Mouse (Mus musculus): ENCODE measurements at regions not wholly inside any gene's neighbourhood (a gene's known extent, or its start where the extent isn't known, plus 50 kb on each side); places are given as distances from the start of the nearest gene placed in this dataset.

DNA sequence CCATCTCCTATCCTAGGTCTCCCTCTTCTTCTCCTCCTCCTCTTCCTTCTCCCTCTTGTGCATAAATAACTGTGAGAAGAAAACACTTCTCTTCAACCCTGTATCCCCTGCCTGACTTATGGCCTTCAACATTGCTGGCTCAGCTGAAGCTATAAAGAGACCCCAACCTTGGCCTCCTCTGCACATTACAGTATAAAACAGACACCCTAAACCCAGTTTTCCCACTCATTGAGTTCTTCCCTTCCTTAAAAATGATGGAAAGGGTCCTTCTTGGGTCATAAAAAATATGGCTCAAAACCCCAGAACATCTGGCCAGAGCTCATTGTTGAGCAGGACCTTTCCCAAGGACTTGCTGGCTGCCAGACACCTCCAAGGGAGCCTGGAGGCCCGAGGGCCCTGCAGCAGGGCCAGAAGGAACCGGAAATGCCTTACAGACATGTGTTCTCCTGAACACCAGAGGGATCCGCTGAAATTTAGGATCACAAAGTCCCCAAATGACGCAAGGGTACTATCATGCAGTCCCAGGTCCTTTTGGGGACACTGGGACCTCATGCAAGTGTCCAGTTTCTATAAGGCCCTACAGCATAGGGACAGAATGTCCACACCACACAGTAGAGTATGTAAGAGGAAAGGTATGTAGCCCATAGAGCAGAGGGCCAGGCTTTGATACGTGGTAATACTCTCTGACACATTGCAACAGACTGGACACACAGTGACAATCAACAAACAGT lies 109.9 kb upstream of the Gm14444 start:
- ATAC-seq (ENCODE audit: insufficient read depth, low FRiP score, low read depth), result no peak
- no peaks in the 10 kb centered on the region for H3K27me3 ChIP-seq (replicated peaks)
- no peaks in the 10 kb centered on the region for H3K9me3 ChIP-seq
- no peak overlapping the region for H3K4me3 ChIP-seq (replicated peaks)
- 63% methylated on average over 5 of the region's 5 CpGs for WGBS
- H3K27ac ChIP-seq, result peak overlapping the region; percentile 26; the same call in 1 of the 2 replicates
- no peaks in the 10 kb centered on the region for H3K36me3 ChIP-seq
- H3K4me1 ChIP-seq, result 0 out of 2 replicates have a peak, but pooled peaks cover 3% of the 10 kb centered on the region
- H3K9ac ChIP-seq, result no peak overlapping the region
- H3K4me2 ChIP-seq, result no peak overlapping the region

DNA sequence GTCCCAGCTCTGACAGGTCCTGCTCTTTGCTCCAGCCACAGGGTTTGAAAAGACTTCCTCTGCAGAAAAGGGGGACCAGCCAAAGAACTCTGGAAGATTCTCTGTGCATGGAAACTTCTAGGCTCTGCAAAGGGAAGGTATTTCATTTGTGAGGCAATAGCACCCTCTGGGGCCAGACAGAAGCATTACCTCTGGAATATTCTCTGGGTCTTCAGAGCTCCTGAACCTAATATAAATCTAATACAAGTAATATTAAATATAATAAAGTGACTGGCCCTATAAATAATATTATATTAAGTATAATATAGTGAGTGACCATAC lies 109.4 kb upstream of the Gm14444 start:
- H3K4me2 ChIP-seq, result no peak overlapping the region
- no peaks in the 10 kb centered on the region for H3K27me3 ChIP-seq (replicated peaks)
- no peak overlapping the region for H3K9ac ChIP-seq
- H3K27ac ChIP-seq, result peak overlapping the region; percentile 26; the same call in 1 of the 2 replicates
- H3K9me3 ChIP-seq, result no peaks in the 10 kb centered on the region
- 0 out of 2 replicates have a peak, but pooled peaks cover 3% of the 10 kb centered on the region for H3K4me1 ChIP-seq
- H3K36me3 ChIP-seq, result no peaks in the 10 kb centered on the region
- H3K4me3 ChIP-seq (replicated peaks), result no peak overlapping the region
- ATAC-seq (ENCODE audit: insufficient read depth, low FRiP score, low read depth), result no peak

DNA sequence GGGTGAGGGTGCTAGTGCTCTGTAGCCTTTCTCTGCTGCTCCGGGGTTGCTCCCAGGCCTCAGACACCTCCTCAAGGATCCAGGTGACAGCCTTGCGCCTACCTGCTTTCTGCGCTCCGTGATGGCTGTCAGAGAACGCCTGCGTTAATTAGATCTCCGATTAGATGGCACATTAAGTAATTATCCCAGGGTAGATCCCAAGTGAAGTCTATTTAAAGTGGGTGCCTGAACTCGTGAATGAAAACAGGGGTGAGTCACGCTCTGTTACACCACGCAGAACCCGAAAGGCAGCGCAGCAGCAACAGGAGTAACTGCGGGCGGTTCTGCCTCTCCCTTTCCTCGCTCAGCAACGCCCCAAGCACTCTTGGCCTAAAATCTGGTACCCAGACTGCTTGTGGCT lies 108.2 kb upstream of the Gm14444 start:
- H3K4me2 ChIP-seq, result no peak overlapping the region
- H3K9ac ChIP-seq, result no peak overlapping the region
- no peaks in the 10 kb centered on the region for H3K36me3 ChIP-seq
- no peaks in the 10 kb centered on the region for H3K9me3 ChIP-seq
- no peaks in the 10 kb centered on the region for H3K27me3 ChIP-seq (replicated peaks)
- 0 out of 2 replicates have a peak, but pooled peaks cover 3% of the 10 kb centered on the region for H3K4me1 ChIP-seq
- H3K4me3 ChIP-seq (replicated peaks), result no peak overlapping the region
- ATAC-seq (ENCODE audit: insufficient read depth, low FRiP score, low read depth), result no peak
- no peak overlapping the region for H3K27ac ChIP-seq
- WGBS, result 87% methylated on average over 16 of the region's 16 CpGs

DNA sequence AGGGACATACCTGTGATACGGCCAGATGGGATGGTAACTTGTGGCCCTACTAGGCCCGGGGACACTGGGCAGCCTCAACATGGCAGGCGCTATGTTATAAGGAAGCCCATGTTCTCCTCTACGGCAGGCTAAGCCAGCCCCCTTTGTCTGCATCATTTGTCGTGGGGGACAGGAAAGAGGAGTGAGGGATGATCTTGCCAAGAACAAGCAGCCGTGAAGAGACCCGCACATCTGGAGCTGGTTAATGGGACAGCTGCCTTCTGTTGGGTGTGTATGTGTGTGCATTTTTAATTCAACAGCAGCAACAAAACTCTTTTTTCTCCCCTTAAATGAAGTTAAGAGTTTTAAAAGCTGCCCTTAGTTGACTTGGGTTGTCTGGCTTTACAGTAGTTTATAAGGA lies 106.4 kb upstream of the Gm14444 start:
- Histone ChIP-seq H3K27ac (0 out of 2 replicates have a peak overlapping the region, but pooled peaks have one; percentile 26), H3K4me3 (replicated peaks) (no peak overlapping the region), H3K9ac (no peak overlapping the region), H3K4me2 (no peak overlapping the region), H3K36me3 (no peaks in the 10 kb centered on the region), H3K27me3 (replicated peaks) (no peaks in the 10 kb centered on the region), H3K4me1 (0 out of 2 replicates have a peak, but pooled peaks cover 3% of the 10 kb centered on the region), H3K9me3 (no peaks in the 10 kb centered on the region)
- ATAC-seq (ENCODE audit: insufficient read depth, low FRiP score, low read depth), result no peak
- 60% methylated on average over 7 of the region's 7 CpGs for WGBS

DNA sequence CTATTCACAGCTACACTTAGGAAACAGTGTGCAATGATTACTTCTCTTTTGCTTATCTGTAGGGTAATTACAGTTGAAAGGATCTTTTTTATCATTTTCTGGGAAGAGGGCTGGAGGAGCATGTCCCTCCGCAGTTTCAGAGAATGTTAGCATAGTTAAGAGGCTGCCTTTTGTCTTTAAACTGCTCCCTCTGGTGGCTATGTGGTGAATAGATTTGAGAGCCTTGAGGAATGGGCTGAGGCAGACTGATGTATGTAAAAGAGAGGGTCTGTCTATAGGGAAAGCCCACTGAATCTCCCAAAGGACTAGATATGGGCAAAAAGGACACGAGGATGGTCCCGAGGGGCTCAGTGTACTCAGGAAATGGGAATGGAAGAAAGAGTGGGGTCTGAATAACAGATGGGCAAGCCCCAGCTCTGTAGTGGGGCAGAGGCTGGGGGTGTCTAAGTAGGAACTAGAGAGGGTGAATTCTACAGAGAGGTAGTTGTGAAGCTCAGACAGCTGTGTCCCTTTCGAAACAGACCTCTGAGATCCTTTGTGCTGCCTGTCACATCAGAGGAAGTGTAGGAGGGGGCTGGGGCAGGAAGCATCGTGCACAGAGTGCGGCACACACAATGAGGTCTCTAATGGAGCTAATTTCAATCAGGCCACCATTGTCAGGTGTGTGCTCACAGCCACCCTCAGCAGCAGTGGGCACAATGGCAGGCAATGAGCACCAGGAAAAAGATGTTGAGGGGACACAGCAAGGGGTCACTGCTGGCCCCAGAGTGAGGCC lies 104.0 kb upstream of the Gm14444 start:
- no peak overlapping the region for H3K4me2 ChIP-seq
- H3K27ac ChIP-seq, result no peak overlapping the region
- no peaks in the 10 kb centered on the region for H3K9me3 ChIP-seq
- no peak overlapping the region for H3K4me3 ChIP-seq (replicated peaks)
- 0 out of 2 replicates have a peak, but pooled peaks cover 3% of the 10 kb centered on the region for H3K4me1 ChIP-seq
- ATAC-seq (ENCODE audit: insufficient read depth, low FRiP score, low read depth), result no peak; the same call in 1 of the 2 replicates
- H3K9ac ChIP-seq, result no peak overlapping the region
- no peaks in the 10 kb centered on the region for H3K36me3 ChIP-seq
- H3K27me3 ChIP-seq (replicated peaks), result no peaks in the 10 kb centered on the region
- 43% methylated on average over 6 of the region's 6 CpGs for WGBS

DNA sequence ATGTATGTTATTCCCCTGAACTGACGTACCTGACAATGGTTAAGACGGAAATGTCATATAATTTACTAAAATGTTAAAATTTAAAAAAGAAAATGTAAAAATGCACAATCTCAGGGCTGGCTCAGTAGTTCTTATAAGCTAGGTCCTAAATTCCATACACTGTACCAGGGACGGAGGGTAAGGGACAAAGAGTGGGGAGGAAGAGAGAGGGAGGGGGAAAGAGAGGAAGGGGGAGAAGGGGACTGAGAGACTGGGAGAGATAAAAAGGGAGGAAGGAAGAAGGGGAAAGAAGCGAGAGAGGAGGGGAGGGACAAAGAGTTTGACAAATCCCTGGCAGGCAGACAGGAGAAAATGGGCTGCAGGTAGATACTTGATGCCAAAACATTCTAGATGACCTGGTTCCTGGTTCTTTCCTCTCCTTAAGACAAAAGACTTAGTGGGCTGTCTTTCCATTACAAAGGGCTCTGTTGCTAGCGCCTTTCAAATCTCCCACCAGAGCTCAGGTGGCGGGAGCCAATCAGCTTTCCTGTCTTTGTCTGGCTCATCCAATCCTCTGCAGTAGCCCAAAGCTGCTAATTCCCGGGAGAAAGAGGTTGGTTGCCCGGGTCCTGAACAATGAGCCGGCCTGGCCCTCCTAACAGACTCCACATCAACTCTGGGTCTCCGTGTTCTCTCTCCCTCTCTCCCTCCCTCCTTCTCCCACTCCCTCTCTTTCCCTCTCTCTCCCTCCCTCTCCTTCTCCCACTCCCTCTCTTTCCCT lies 92.7 kb upstream of the Gm14444 start:
- no peak overlapping the region for H3K27ac ChIP-seq
- 0 out of 2 replicates have a peak overlapping the region, but pooled peaks have one; percentile 21 for H3K4me2 ChIP-seq
- no peaks in the 10 kb centered on the region for H3K27me3 ChIP-seq (replicated peaks)
- H3K4me3 ChIP-seq (replicated peaks), result no peak overlapping the region
- H3K36me3 ChIP-seq, result no peaks in the 10 kb centered on the region
- no peak overlapping the region for H3K9ac ChIP-seq
- no peaks in the 10 kb centered on the region for H3K9me3 ChIP-seq
- WGBS, result 26% methylated on average over 10 of the region's 10 CpGs
- H3K4me1 ChIP-seq, result no peaks in the 10 kb centered on the region
- ATAC-seq (ENCODE audit: insufficient read depth, low FRiP score, low read depth), result peak; percentile 42; the same call in 1 of the 2 replicates

DNA sequence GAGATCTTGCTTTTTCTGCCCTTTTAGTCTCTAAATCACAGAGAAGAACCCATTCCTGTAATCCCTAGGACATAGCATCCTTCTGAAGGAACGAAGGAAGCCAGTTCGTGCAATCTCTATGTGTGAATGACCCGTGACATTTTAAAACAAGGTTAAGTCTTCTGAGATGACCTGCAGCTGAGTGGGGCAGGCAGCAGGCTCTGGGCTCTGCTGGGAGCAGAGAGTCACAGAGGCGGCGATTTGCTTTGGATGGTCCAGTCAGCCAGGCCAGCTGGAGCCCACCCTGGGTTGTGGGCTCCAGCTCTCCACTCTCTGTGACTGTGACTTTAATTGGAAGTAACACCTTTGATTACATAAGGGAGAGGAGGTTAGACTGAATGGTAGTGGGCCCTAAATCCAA lies 92.1 kb upstream of the Gm14444 start:
- 30% methylated on average over 5 of the region's 5 CpGs for WGBS
- Histone ChIP-seq H3K27me3 (replicated peaks) (no peaks in the 10 kb centered on the region), H3K9ac (no peak overlapping the region), H3K4me3 (replicated peaks) (no peak overlapping the region), H3K9me3 (no peaks in the 10 kb centered on the region), H3K36me3 (no peaks in the 10 kb centered on the region), H3K4me1 (no peaks in the 10 kb centered on the region), H3K27ac (no peak overlapping the region), H3K4me2 (no peak overlapping the region)
- ATAC-seq (ENCODE audit: insufficient read depth, low FRiP score, low read depth), result no peak

DNA sequence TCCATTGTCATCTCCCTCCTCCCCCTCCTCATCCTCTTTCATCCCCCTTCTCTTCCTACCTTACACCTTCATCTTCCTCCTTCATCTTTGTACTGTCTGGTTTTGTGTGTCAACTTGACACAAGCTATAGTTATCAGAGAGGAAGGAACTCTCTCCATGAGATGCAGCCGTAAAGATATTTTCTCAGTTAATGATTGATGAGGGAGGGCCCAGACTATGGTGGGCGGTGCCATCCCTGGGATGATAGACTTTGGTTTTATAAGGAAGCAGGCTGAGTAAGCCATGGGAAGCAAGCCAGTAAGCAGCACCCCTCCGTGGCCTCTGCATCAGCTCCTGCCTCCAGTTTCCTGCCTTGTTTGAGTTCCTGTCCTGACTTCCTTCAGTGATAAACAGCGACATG lies 87.8 kb upstream of the Gm14444 start:
- Histone ChIP-seq H3K36me3 (no peaks in the 10 kb centered on the region), H3K9ac (no peak overlapping the region), H3K4me1 (no peaks in the 10 kb centered on the region), H3K27ac (no peak overlapping the region), H3K4me2 (no peak overlapping the region), H3K27me3 (replicated peaks) (no peaks in the 10 kb centered on the region), H3K9me3 (no peaks in the 10 kb centered on the region), H3K4me3 (replicated peaks) (no peak overlapping the region)
- 46% methylated on average over 4 of the region's 4 CpGs for WGBS
- ATAC-seq (ENCODE audit: insufficient read depth, low FRiP score, low read depth), result no peak

DNA sequence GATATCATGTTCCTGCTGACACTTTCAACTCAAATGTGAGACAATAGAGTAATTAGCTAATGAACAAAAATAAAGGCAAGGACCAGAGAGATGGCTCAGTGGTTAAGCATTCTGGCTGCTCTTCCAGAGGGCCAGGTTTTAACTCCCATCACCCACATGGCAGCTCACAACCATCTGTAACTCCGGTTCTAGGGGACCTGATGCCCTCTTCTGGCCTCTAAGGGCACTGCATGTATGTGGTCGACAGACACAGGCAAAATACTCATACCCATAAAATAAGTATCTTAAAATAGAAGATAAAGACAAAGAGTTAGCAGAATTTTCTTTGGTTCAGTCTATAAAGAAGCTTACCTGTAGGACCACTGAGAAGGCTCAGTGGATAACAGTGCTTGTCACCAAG lies 80.3 kb upstream of the Gm14444 start:
- no peaks in the 10 kb centered on the region for H3K36me3 ChIP-seq
- 0 out of 2 replicates have a peak, but pooled peaks cover 3% of the 10 kb centered on the region for H3K4me1 ChIP-seq
- WGBS, result 65% methylated on average over 2 of the region's 2 CpGs
- no peak overlapping the region for H3K4me3 ChIP-seq (replicated peaks)
- no peaks in the 10 kb centered on the region for H3K9me3 ChIP-seq
- H3K27ac ChIP-seq, result no peak overlapping the region
- no peak for ATAC-seq (ENCODE audit: insufficient read depth, low FRiP score, low read depth)
- H3K27me3 ChIP-seq (replicated peaks), result no peaks in the 10 kb centered on the region
- no peak overlapping the region for H3K4me2 ChIP-seq
- H3K9ac ChIP-seq, result no peak overlapping the region

DNA sequence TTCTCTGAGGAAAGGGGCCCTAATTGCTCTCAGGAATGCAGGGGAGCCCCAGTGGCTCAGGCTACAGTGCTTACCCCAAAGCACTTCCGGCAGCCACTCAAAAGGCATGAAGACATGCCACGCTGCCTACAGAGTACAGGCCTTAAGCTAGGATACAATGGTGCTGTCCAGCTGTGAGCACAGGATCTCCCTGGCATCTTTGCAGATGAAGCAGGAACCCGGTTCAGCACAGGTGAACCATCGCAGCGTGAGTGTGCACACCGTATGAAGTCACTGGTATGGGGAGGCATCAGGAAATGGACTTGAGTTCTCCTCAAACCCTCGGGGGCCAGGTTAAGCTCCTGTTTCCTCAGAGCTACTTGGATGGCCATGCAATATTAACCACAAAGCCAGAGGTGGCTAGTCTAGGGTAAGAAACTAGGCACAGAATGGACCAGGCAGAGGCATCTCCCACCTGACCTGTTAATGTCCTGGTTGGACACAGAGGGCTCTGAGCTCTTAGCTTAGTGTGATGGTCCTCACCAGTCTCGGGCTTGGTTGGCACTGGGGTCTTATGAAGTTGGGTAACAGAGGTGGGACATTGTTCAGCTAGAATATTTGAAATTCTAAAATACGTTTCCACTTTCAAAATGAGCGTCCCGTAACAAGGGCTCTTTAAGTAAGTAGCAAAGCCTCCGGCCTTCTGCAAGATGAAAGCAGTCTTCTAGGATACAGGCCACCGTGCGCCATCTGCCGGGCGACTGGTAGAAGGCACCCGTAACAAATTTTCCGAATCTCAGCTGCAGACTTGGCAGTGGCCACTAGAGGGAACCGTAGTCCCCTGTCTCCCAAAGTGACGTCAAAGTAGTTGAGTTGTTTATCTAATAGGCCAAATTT lies 77.7 kb upstream of the Gm14444 start:
- H3K36me3 ChIP-seq, result no peaks in the 10 kb centered on the region
- H3K27ac ChIP-seq, result no peak overlapping the region
- no peak overlapping the region for H3K9ac ChIP-seq
- peak; percentile 58; the same call in 1 of the 2 replicates for ATAC-seq (ENCODE audit: insufficient read depth, low FRiP score, low read depth)
- H3K4me1 ChIP-seq, result 0 out of 2 replicates have a peak, but pooled peaks cover 3% of the 10 kb centered on the region
- H3K4me2 ChIP-seq, result no peak overlapping the region
- WGBS, result 33% methylated on average over 20 of the region's 20 CpGs
- H3K4me3 ChIP-seq (replicated peaks), result no peak overlapping the region
- no peaks in the 10 kb centered on the region for H3K9me3 ChIP-seq
- H3K27me3 ChIP-seq (replicated peaks), result no peaks in the 10 kb centered on the region

DNA sequence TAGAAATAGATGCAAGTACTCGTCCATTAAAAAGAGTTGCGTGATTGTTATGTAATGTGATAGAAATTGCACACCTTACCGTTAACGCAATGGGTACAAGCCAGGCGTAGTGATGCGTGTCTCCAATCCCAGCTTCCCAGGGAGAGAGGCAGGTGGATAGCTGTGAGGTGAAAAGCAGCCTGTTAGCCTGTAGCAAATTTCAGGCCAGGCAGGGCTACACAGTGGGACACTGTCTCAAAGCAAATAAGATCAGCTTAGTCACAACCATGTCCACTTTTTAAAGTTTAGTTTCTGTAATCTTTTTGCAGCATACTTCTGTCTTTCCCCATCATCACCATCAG lies 77.1 kb upstream of the Gm14444 start:
- H3K27ac ChIP-seq, result no peak overlapping the region
- H3K36me3 ChIP-seq, result no peaks in the 10 kb centered on the region
- H3K27me3 ChIP-seq (replicated peaks), result no peaks in the 10 kb centered on the region
- peak; percentile 18; the same call in 1 of the 2 replicates for ATAC-seq (ENCODE audit: insufficient read depth, low FRiP score, low read depth)
- no peak overlapping the region for H3K4me3 ChIP-seq (replicated peaks)
- H3K9me3 ChIP-seq, result no peaks in the 10 kb centered on the region
- 0 out of 2 replicates have a peak, but pooled peaks cover 3% of the 10 kb centered on the region for H3K4me1 ChIP-seq
- WGBS, result 16% methylated on average over 6 of the region's 6 CpGs
- H3K9ac ChIP-seq, result no peak overlapping the region
- H3K4me2 ChIP-seq, result no peak overlapping the region

All from stomach, embryonic 15.5 days (tissue).